Mouse (Mus musculus) embryo, embryonic 11.5 days (tissue): ENCODE data around the gene Olfr156.
A peak's percentile ranks its signal among the peaks of the same experiment; 100 is the strongest.
"Not testable (repeated sequence)": the region's sequence is repeated elsewhere in the genome, so short reads cannot be mapped to it uniquely, and the experiment has no call there.

ENCODE experiments used
- DNase-seq: peaks from one replicate; pipeline ENCODE4 v3.0.0-alpha.2; 2012; ENCODE audit warnings: low read depth, low spot score

Olfr156 gene

GRCm38 (mm10) chr4:43823845-43824337 is at the start of gene Olfr156:
Olfr156 (minus strand) TSS chr4:43823895.
- DNase-seq: peak; percentile 31

- no peak for DNase-seq
Observed at GRCm38 (mm10) chr4:43869821-43870220, 46.1 kb upstream of the Olfr156 start.

- no peak for DNase-seq
Observed at GRCm38 (mm10) chr4:43863298-43863697, 39.6 kb upstream of the Olfr156 start.

GRCm38 (mm10) chr4:43860744-43861519 is 37.2 kb upstream of the Olfr156 start:
- peak; percentile 48 for DNase-seq

- no peak for DNase-seq
Observed at GRCm38 (mm10) chr4:43859886-43860285, 36.2 kb upstream of the Olfr156 start.

GRCm38 (mm10) chr4:43854101-43854500 is 30.4 kb upstream of the Olfr156 start:
- no peak for DNase-seq

- DNase-seq: no peak
Observed at GRCm38 (mm10) chr4:43851265-43851664, 27.6 kb upstream of the Olfr156 start, which contains the start of gene Olfr155. Olfr155 (plus strand) TSS chr4:43851565.

- DNase-seq: no peak
Observed at GRCm38 (mm10) chr4:43840101-43840500, 16.4 kb upstream of the Olfr156 start, which contains the start of gene Olfr157. Olfr157 (minus strand) TSS chr4:43840201.

- DNase-seq: no peak
Observed at GRCm38 (mm10) chr4:43838326-43838725, 14.6 kb upstream of the Olfr156 start.

- no peak for DNase-seq
Observed at GRCm38 (mm10) chr4:43834749-43835148, 11.1 kb upstream of the Olfr156 start.

GRCm38 (mm10) chr4:43833752-43834151 is 10.1 kb upstream of the Olfr156 start:
- no peak for DNase-seq

- no peak for DNase-seq
Observed at GRCm38 (mm10) chr4:43832031-43832430, 8.3 kb upstream of the Olfr156 start.

GRCm38 (mm10) chr4:43828806-43829205 is 5.1 kb upstream of the Olfr156 start:
- no peak for DNase-seq

- DNase-seq: no peak
Observed at GRCm38 (mm10) chr4:43822896-43823550, 672 bp downstream of the Olfr156 start.

GRCm38 (mm10) chr4:43798936-43799335 is 24.8 kb downstream of the Olfr156 start:
- DNase-seq: no peak

- DNase-seq: not testable (repeated sequence)
Observed at GRCm38 (mm10) chr4:43795844-43796243, 27.9 kb downstream of the Olfr156 start.

GRCm38 (mm10) chr4:43795296-43795695 is 28.4 kb downstream of the Olfr156 start:
- DNase-seq: no peak

- no peak for DNase-seq
Observed at GRCm38 (mm10) chr4:43772304-43772703, 51.4 kb downstream of the Olfr156 start.

GRCm38 (mm10) chr4:43771626-43772025 is 52.1 kb downstream of the Olfr156 start:
- no peak for DNase-seq

- DNase-seq: no peak
Observed at GRCm38 (mm10) chr4:43770909-43771308, 52.8 kb downstream of the Olfr156 start, which contains the start of gene Olfr159. Olfr159 (minus strand) TSS chr4:43771009.
